Mouse (Mus musculus): ENCODE data around the gene Gm47429. TPM values are rescaled to one million over a fixed set of nuclear protein-coding genes. Genes with fewer than 3 reads are reported as not detected.

Gene Gm47429
- total RNA-seq (2023): not detected in 4 replicates

GRCm38 (mm10) chr13:50443812-50444211, at the start of gene Gm47429:
Gene Gm47429, minus strand, starts transcription at chr13:50443912.

GRCm38 (mm10) chr13:50467007-50467406, 23.3 kb upstream of the Gm47429 start, which contains the start of gene Nutm2:
Gene Nutm2, plus strand, starts transcription at chr13:50467307.

GRCm38 (mm10) chr13:50417389-50418183, 26.1 kb downstream of the Gm47429 start, which contains the start of gene Fbxw17:
Gene Fbxw17, plus strand, starts transcription at chr13:50417864.

Other genes starting within 250 kb of the Gm47429 start
- not detected in 4 replicates for gene Gm906, start 193.6 kb downstream of the Gm47429 start, total RNA-seq (2023)
- gene Fbxw17, start 26.0 kb downstream of the Gm47429 start, total RNA-seq (2023): 9.8 to 13.6 TPM (median 11.2 TPM) in 4 replicates
- gene Nutm2, start 23.4 kb upstream of the Gm47429 start, total RNA-seq (2023): not detected in 4 replicates
- gene Gm904, start 199.3 kb upstream of the Gm47429 start, total RNA-seq (2023): not detected in 4 replicates